18 mouse cellular contexts compared by ENCODE assay signal in the genomic region with DNA sequence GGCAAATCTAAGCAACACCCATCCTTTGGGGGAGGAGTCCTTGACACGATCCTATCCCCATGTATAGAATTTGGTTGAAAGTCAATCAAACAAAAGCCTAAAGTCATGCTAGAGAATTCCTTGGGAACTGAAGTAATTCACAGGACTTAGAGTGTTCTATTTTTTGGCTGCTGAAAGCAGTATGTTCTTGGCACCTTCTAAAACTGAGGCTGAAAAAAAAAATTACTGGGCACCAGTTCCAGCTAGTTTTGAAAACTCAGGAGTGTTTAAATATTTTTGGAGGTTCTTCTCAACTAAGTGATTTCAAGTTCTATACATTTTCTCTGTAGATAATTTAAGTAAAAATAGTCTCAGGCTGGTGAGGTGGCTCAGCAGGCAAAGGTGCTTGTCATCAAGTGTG.
"Had no signal": no experiment of that assay in that cellular context is flagged by ENCODE, and none has a peak within 500 bp of the region (broad histone marks: within the 10 kb centered on the region; RNA-seq: fewer than 3 reads in every experiment).

No protein-coding gene starts in this region.

- H3K9ac ChIP-seq: liver, embryonic 15.5 days; liver, postnatal 0 days; lung, embryonic 15.5 days; midbrain, embryonic 13.5 days; midbrain, embryonic 15.5 days; neural tube, embryonic 12.5 days; stomach, embryonic 15.5 days had no signal

- H3K27me3 ChIP-seq: liver, embryonic 15.5 days; lung, embryonic 15.5 days; megakaryocyte, embryonic 14.5 days; midbrain, embryonic 13.5 days; midbrain, embryonic 15.5 days; neural tube, embryonic 12.5 days; stomach, embryonic 15.5 days had no signal

- DNase-seq: liver, postnatal 0 days; lung, adult 2 months; lung, postnatal 14 days; lung, postnatal 36 days; thymus, adult 18-20 months; thymus, postnatal 25 days; thymus, postnatal 4 days had no signal

- ATAC-seq: liver, postnatal 0 days; lung, postnatal 0 days; midbrain, embryonic 13.5 days; midbrain, embryonic 15.5 days had no signal

- H3K4me3 ChIP-seq: liver, embryonic 15.5 days; lung, embryonic 15.5 days; megakaryocyte, embryonic 14.5 days; midbrain, embryonic 13.5 days; midbrain, embryonic 15.5 days; neural tube, embryonic 12.5 days; stomach, embryonic 15.5 days had no signal

- H3K9me3 ChIP-seq: liver, embryonic 15.5 days; lung, embryonic 15.5 days; megakaryocyte, embryonic 14.5 days; midbrain, embryonic 13.5 days; midbrain, embryonic 15.5 days; neural tube, embryonic 12.5 days; stomach, embryonic 15.5 days had no signal

- H3K4me2 ChIP-seq: liver, embryonic 15.5 days; lung, embryonic 15.5 days; midbrain, embryonic 11.5 days; midbrain, embryonic 13.5 days; midbrain, embryonic 15.5 days; neural tube, embryonic 12.5 days; stomach, embryonic 15.5 days had no signal

- H3K36me3 ChIP-seq: lung, embryonic 15.5 days; midbrain, embryonic 15.5 days; stomach, embryonic 15.5 days had no signal

- H3K4me1 ChIP-seq: liver, embryonic 15.5 days; lung, embryonic 15.5 days; megakaryocyte, embryonic 14.5 days; neural tube, embryonic 12.5 days; stomach, embryonic 15.5 days had no signal

- H3K27ac ChIP-seq: liver, embryonic 15.5 days; lung, embryonic 15.5 days; macrophage; midbrain, embryonic 13.5 days; midbrain, embryonic 15.5 days; neural tube, embryonic 12.5 days; stomach, embryonic 15.5 days; stomach, postnatal 0 days had no signal
